Mouse (Mus musculus): ENCODE measurements at regions not wholly inside any gene's neighbourhood (a gene's known extent, or its start where the extent isn't known, plus 50 kb on each side); places are given as distances from the start of the nearest gene placed in this dataset.

- no peak for DNase-seq (ENCODE audit: low spot score)
These were observed 57.0 kb downstream of the Mbl2 start for GRCm38 (mm10) chr19:30289721-30290120.

DNA sequence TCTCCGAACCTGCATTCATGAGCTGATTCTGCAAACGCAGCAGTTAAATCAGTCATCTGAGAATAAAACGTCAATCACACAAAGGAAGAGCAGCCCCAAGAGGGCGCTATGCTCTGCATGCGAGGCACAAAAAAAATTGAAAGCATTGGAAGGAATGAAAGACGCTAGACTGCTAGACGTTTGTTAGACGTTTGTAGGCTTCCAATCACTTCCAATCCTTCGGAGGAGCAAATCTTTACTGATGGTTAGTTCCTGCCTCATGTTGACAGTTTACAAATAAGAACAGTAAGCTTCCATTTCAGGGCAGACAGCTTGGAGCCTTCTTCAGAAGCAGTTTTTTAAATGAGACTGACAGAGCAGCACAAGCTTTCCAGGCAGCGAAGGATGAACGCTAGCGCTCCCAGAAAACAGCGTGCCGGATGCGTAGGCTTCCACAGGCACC is 62.5 kb downstream of the Mbl2 start:
- DNase-seq (ENCODE audit: low spot score): peak; percentile 74

DNA sequence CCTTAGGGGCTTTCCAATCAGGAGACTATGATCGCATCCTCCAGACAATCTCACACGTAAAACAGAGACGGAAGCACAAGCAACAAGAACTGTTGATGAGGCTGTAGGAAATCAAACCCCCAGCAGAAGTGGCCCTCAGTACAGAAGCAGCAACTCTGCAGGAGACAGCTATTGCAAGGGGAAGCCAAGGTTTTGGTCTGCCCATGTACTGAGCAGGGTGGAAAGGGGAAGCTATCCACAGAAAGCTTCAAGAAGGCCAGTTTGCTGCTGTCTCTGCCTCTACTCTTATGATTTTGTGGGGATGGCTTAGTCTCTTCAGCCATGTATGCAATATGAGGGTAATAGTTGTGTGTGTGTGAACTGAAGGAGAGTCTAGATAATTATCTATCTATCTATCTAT is 63.3 kb downstream of the Mbl2 start:
- no peak for DNase-seq (ENCODE audit: low spot score)

GRCm38 (mm10) chr19:30299536-30299935 is 66.8 kb downstream of the Mbl2 start:
- DNase-seq (ENCODE audit: low spot score): no peak

DNA sequence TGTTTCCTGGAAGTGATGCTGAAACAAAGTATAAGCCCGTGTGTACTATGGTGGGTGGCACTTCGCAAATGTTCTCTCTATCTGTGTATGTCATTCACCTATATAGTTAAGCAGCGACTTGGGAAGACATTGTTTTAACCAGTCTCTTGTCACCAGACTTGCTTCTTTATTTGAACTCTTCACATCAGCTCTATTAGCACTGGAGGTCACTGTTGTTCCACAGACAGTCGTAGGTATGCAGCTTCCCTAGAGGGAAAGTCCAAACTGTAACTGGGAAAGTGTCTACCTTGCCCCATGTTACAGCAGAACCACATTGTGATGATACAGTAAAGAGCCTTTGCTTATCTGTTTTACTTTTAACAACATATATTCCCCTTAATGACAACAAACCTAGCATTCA is 69.5 kb downstream of the Mbl2 start:
- DNase-seq (ENCODE audit: low spot score): no peak

GRCm38 (mm10) chr19:30306379-30306778 is 73.6 kb downstream of the Mbl2 start:
- DNase-seq (ENCODE audit: low spot score): no peak

DNA sequence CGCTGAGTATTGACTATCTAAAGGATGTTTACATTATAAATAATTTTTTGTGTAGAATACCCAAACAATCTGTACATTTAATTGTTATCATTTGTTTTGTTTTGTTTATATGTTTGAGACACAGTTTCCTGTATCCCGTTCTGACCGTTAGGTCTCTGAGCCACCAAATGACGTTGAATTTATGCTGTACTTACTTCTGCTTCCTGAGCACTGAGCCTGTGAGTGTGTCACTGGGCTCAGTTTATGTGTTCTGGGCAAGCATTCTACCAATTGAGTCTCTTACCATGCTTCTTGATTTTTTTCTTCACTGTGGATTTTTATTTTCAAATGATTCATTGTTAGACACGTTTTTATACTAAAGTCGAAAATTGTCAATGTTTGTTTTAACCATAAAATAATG is 74.2 kb downstream of the Mbl2 start:
- no peak for DNase-seq (ENCODE audit: low spot score)

GRCm38 (mm10) chr19:30317314-30317713 is 84.6 kb downstream of the Mbl2 start:
- DNase-seq (ENCODE audit: low spot score): no peak

GRCm38 (mm10) chr19:30327693-30328092 is 95.0 kb downstream of the Mbl2 start:
- no peak for DNase-seq (ENCODE audit: low spot score)

- DNase-seq (ENCODE audit: low spot score): no peak
These were observed 96.1 kb downstream of the Mbl2 start for GRCm38 (mm10) chr19:30328886-30329285.

DNA sequence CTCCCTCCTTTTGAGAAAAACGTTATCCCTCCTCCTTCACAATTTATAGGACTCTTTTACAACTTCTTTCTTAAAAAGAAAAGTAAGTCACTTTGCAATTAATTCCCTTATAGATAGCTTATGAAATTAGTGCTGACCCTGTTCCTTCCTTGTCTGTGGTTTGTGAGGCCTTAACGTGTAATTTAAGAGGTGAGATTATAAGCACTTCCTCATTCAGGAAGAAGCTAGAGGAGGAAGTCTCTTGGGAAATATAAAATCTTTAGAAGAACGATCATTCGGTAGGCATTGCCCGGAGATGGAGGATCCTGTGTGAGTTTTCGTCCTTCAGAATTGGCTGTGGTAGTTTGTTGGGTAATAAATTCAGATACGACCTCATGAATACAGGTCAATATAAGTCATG is 98.0 kb downstream of the Mbl2 start:
- no peak for DNase-seq (ENCODE audit: low spot score)

- DNase-seq (ENCODE audit: low spot score): no peak
These were observed 99.1 kb downstream of the Mbl2 start for GRCm38 (mm10) chr19:30331850-30332249.

DNA sequence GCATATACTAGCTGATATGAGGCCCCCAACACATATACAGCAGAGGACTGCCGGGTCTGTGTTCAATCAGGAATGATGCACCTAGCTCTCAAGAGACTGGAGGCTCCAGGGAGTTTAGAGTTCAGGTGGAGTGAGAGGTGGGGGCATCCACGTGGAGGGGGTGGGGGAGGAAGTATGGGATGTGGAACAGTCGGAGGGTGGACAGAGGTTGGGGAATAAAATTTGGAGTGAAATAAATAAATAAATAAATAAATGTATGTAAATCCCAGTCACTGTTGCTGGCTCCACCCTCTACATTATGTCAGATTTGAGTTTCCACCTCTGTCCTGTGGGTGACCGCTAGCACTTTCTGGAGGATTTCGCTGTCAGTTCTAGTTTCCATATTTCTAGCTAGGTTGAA is 111.7 kb downstream of the Mbl2 start:
- no peak for DNase-seq (ENCODE audit: low spot score)

DNA sequence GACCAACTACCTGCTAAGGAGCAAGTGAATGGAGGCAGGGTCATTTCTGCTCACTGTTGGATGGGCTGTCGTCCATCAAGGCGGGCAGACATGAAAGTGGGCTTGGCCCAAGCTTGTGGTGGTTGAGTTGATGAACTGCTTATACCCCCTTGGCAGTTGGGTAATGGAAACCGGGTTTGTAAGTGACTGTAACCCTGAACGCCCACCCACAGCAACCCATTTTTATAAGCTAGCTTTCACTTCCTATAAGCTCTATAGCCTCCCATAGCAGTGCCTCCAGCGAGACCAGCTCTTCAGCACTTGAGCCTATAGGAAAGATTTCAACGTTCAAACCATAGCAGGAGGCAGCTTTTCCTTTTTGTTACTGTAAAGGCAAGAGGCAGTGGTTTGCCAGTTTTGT is 116.2 kb downstream of the Mbl2 start:
- no peak for DNase-seq (ENCODE audit: low spot score)

DNA sequence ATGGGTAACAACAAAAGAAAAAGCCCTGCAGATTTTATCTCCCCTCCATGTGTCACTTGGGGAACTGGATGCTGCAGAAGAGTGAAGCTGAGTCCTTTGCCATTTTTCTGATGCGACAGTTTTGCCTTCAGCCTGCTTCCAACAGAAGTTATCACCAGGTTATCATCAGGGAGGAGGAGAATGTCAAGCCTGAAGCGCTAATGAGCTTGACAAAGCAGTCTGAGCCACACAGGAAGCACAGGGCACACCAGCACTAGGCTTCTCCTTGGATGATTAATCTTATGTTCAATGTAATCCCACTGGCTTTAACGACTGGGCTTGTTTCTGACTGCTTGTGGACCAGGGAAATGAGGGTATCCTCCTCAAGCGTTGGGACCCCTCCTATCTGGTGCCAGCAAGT is 122.2 kb downstream of the Mbl2 start:
- no peak for DNase-seq (ENCODE audit: low spot score)

DNA sequence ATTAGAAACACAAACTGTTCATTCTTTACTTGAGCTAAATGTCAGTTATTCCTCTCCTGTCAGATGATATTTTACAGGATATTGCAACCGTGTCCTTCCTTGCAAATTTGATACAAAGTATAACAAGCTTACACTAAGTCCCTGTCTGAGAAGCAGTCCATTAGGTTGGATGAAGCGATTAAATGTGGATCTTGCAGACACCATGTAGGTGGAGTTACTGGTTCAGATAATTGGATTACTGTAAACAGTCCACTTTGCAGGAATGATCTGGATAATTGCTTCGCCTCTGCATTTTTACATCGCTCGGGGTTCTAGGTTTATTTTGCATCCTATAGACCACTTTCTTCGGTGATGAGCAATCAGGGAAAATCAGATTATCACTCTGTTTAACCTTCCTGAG is 126.2 kb downstream of the Mbl2 start:
- DNase-seq (ENCODE audit: low spot score): no peak

DNA sequence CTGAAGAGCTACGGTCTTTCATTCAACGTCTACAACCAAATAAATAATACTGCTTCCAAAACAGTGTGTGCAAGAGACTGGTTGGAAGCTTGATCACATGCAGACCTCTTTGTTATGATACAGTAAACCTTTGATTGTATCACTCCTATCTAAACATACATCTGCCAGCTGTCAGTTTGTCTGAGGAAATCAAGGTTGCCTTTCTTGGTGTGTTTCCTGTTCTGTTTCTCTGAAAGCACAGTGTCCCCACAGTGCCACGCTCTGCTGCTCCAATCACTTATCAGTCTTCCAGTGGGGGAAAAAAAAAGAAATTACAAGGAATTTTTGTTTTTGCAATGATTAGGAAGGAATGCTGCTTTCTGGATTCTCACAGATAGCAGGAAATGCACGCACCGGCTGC is 139.2 kb downstream of the Mbl2 start:
- DNase-seq (ENCODE audit: low spot score): no peak

DNA sequence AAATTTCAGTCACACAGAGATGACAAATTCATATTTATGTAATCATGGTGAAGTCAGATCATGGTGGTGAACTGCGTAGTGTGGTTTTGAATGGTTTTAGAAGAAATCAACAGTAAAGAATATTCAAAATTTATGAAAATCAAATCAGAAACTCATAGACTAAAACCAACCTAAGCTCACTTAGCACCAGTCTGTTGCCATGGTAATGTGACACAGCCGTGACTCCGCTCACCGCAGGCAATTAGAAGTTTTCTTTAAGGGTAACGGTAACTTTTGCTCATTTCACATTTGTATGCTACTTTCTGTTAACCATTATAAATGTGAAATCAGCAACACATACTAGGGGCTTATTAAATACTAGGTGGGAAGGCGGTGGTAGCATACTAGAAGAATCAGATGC is 147.0 kb downstream of the Mbl2 start:
- DNase-seq (ENCODE audit: low spot score): peak; percentile 25

- DNase-seq (ENCODE audit: low spot score): no peak
These were observed 147.9 kb downstream of the Mbl2 start for GRCm38 (mm10) chr19:30380515-30381206.

GRCm38 (mm10) chr19:30393791-30394190 is 155.7 kb downstream of the Dkk1 start:
- DNase-seq (ENCODE audit: low spot score): peak; percentile 35

GRCm38 (mm10) chr19:30406943-30407342 is 142.5 kb downstream of the Dkk1 start:
- no peak for DNase-seq (ENCODE audit: low spot score)

- DNase-seq (ENCODE audit: low spot score): peak; percentile 86
These were observed 129.7 kb downstream of the Dkk1 start for GRCm38 (mm10) chr19:30419556-30420280.

GRCm38 (mm10) chr19:30425627-30426026 is 123.8 kb downstream of the Dkk1 start:
- no peak for DNase-seq (ENCODE audit: low spot score)

GRCm38 (mm10) chr19:30427484-30427883 is 122.0 kb downstream of the Dkk1 start:
- peak; percentile 65 for DNase-seq (ENCODE audit: low spot score)

Data from embryo, embryonic 10.5 days (tissue).